In the genomic region with DNA sequence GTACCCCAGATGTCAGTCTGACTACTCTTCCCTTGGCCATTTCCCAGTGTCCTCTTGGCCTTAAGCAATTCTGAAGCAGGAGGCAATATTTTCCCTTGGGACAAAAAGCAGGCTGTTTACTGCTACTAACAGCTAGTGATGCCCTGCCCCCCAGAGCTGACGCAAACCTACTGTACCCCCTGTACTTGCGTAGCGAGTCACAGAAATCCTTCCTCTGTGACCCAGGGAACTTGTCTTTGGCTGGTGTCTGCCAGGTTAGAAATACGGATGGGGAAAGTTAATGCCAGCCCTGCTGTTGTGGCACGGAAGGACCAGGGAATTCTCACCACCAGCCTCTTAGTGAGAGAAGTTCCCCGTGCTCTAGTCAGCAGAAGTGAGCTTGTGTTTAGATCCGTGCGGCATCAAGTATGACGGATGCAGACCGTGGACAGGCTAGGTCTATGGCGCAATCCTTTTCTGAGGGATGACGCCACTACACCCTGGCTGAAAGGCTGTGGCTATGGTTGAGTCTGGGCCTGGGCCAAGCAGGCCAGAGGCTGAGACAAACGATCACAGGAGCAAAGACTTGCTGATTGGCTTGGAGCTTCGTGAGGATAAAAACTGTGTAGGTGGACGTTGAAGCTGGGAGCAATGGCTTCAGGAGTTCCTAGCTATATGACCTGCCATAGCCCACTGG, we compare ENCODE assay signal across 18 mouse cellular contexts. TPM values are rescaled to one million over a fixed set of nuclear protein-coding genes. Genes with fewer than 3 reads are reported as not detected.
A peak's percentile ranks its signal among the peaks of the same experiment; 100 is the strongest.
DNase-seq lines count a peak whose midpoint lies in the region; ATAC-seq and TF ChIP-seq lines count a peak whose summit lies in the region.
"Had no signal": no experiment of that assay in that cellular context is flagged by ENCODE, and none has a peak within 500 bp of the region (broad histone marks: within the 10 kb centered on the region; RNA-seq: fewer than 3 reads in every experiment).

No protein-coding gene starts in this region.

- 0 out of 2 replicates have a peak overlapping the region, but pooled peaks have one; percentile 32 for H3K9ac ChIP-seq in embryonic facial prominence, embryonic 13.5 days
- H3K9ac ChIP-seq in midbrain, postnatal 0 days (replicated peaks; ENCODE audit: low read length, poor library complexity, severe bottlenecking): no peak overlapping the region
- H3K9ac ChIP-seq: forebrain, embryonic 13.5 days; neural tube, embryonic 15.5 days had no signal

- no peak overlapping the region for H3ac ChIP-seq in C2C12 (ENCODE audit: control insufficient read depth, insufficient read length, low read depth)

- 85% methylated on average over 15 of the region's 15 CpGs for WGBS in embryonic facial prominence, embryonic 13.5 days
- 89% methylated on average over 15 of the region's 15 CpGs for WGBS in embryonic facial prominence, embryonic 10.5 days
- WGBS in midbrain, postnatal 0 days: 90% methylated on average over 15 of the region's 15 CpGs

- no peaks in the 10 kb centered on the region for H3K79me3 ChIP-seq in C2C12 (ENCODE audit: low read depth)

- ATAC-seq in embryonic facial prominence, embryonic 13.5 days (ENCODE audit: insufficient number of reproducible peaks, insufficient read depth, low FRiP score, low TSS enrichment, low read depth): no peak
- no peak for ATAC-seq in midbrain, postnatal 0 days (ENCODE audit: low FRiP score)
- ATAC-seq: forebrain, embryonic 13.5 days; intestine, postnatal 0 days had no signal

- H3K9me3 ChIP-seq in embryonic facial prominence, embryonic 13.5 days: no peaks in the 10 kb centered on the region
- H3K9me3 ChIP-seq in embryonic facial prominence, embryonic 10.5 days: no peaks in the 10 kb centered on the region
- no peaks in the 10 kb centered on the region for H3K9me3 ChIP-seq in midbrain, postnatal 0 days (ENCODE audit: low read length)
- H3K9me3 ChIP-seq: forebrain, embryonic 13.5 days; G1E; heart, embryonic 10.5 days; neural tube, embryonic 15.5 days had no signal

- no peaks in the 10 kb centered on the region for H3K79me2 ChIP-seq in C2C12 (ENCODE audit: control insufficient read depth, insufficient read depth)

- H3K4me1 ChIP-seq in embryonic facial prominence, embryonic 13.5 days: no peaks in the 10 kb centered on the region
- H3K4me1 ChIP-seq in embryonic facial prominence, embryonic 10.5 days: no peaks in the 10 kb centered on the region
- no peaks in the 10 kb centered on the region for H3K4me1 ChIP-seq in midbrain, postnatal 0 days (ENCODE audit: insufficient read depth, low read length)
- H3K4me1 ChIP-seq: forebrain, embryonic 13.5 days; heart, embryonic 10.5 days; neural tube, embryonic 15.5 days had no signal

- no peaks in the 10 kb centered on the region for H3K27me3 ChIP-seq in embryonic facial prominence, embryonic 13.5 days
- no peaks in the 10 kb centered on the region for H3K27me3 ChIP-seq in embryonic facial prominence, embryonic 10.5 days (replicated peaks; ENCODE audit: low read depth, poor library complexity, severe bottlenecking)
- peaks cover 37% of the 10 kb centered on the region for H3K27me3 ChIP-seq in C2C12 (ENCODE audit: control insufficient read depth, insufficient read depth, insufficient read length)
- no peaks in the 10 kb centered on the region for H3K27me3 ChIP-seq in midbrain, postnatal 0 days (ENCODE audit: insufficient read depth, low read length)
- H3K27me3 ChIP-seq: forebrain, embryonic 13.5 days; neural tube, embryonic 15.5 days had no signal

- H3K4me3 ChIP-seq in embryonic facial prominence, embryonic 13.5 days: no peak overlapping the region
- H3K4me3 ChIP-seq in embryonic facial prominence, embryonic 10.5 days: no peak overlapping the region
- no peak overlapping the region for H3K4me3 ChIP-seq in C2C12 (ENCODE audit: insufficient read depth, poor library complexity, severe bottlenecking)
- H3K4me3 ChIP-seq in midbrain, postnatal 0 days (ENCODE audit: low read depth, low read length): no peak overlapping the region
- H3K4me3 ChIP-seq: forebrain, embryonic 13.5 days; heart, embryonic 10.5 days; neural tube, embryonic 15.5 days had no signal

- no peak for TF ChIP-seq CTCF in C2C12 (IDR thresholded peaks at IDR 0.05; ENCODE audit: control insufficient read depth, insufficient read depth, insufficient read length)
- no peak for TF ChIP-seq CTCF in midbrain, postnatal 0 days (IDR thresholded peaks at IDR 0.05)

- H3K4me2 ChIP-seq in embryonic facial prominence, embryonic 13.5 days: no peak overlapping the region
- H3K4me2 ChIP-seq in midbrain, postnatal 0 days (ENCODE audit: low read depth, low read length, poor library complexity, severe bottlenecking): no peak overlapping the region
- H3K4me2 ChIP-seq: forebrain, embryonic 13.5 days; neural tube, embryonic 15.5 days had no signal

- no peak for DNase-seq in embryonic facial prominence, embryonic 10.5 days (ENCODE audit: low spot score)
- DNase-seq in gonadal fat pad, adult 2 months (ENCODE audit: low read depth): peak; percentile 59
- DNase-seq in lung, postnatal 14 days: peak; percentile 30
- DNase-seq in embryo, embryonic 10 days (ENCODE audit: low spot score): no peak
- DNase-seq in B cell, adult 2 months: no peak
- DNase-seq in midbrain, postnatal 0 days (ENCODE audit: low spot score): no peak
- DNase-seq: cerebellum, postnatal 25 days; kidney, postnatal 14 days; right cerebral cortex, adult 18-20 months had no signal

- no peaks in the 10 kb centered on the region for H3K36me3 ChIP-seq in embryonic facial prominence, embryonic 13.5 days
- no peaks in the 10 kb centered on the region for H3K36me3 ChIP-seq in embryonic facial prominence, embryonic 10.5 days (replicated peaks)
- no peaks in the 10 kb centered on the region for H3K36me3 ChIP-seq in C2C12 (ENCODE audit: control insufficient read depth, insufficient read depth)
- H3K36me3 ChIP-seq in midbrain, postnatal 0 days (ENCODE audit: insufficient read depth, low read length): no peaks in the 10 kb centered on the region
- H3K36me3 ChIP-seq: G1E; heart, embryonic 10.5 days; neural tube, embryonic 15.5 days had no signal

- H3K27ac ChIP-seq in embryonic facial prominence, embryonic 13.5 days: no peak overlapping the region
- H3K27ac ChIP-seq in embryonic facial prominence, embryonic 10.5 days (replicated peaks): no peak overlapping the region
- H3K27ac ChIP-seq in midbrain, postnatal 0 days (ENCODE audit: low read depth, low read length): no peak overlapping the region
- H3K27ac ChIP-seq: forebrain, embryonic 13.5 days; heart, embryonic 10.5 days; neural tube, embryonic 15.5 days had no signal

TF ChIP-seq in C2C12, 6 proteins besides CTCF, POLR2A, EP300 and RAD21:
- TF ChIP-seq CEBPB (IDR thresholded peaks at IDR 0.05; ENCODE audit: low read depth): peak; percentile 93
- no peak for TF ChIP-seq FOSL1 (IDR thresholded peaks at IDR 0.05; ENCODE audit: insufficient read depth, low read length, poor library complexity, severe bottlenecking)
- no peak for TF ChIP-seq MAX (IDR thresholded peaks at IDR 0.05)

RNA-seq across cellular contexts. Expression of gene Pim3, which starts 40.4 kb away (rescaled TPM):
- 48.7 and 52.9 TPM in 2 replicates for polyA plus RNA-seq in embryonic facial prominence, embryonic 13.5 days (2015; fragmentation: Nextera tagmentation; extraction: Ambion mirVana)
- 43.6 and 49.0 TPM in 2 replicates for polyA plus RNA-seq in embryonic facial prominence, embryonic 10.5 days (2016; fragmentation: Nextera tagmentation; extraction: Ambion mirVana)
- 68.3 TPM for polyA plus RNA-seq in C2C12 (2012; fragmentation: generic; extraction: Trizol)
- 51.8 and 58.9 TPM in 2 replicates for polyA plus RNA-seq in gonadal fat pad, adult 2 months (2012; rRNA removed)
- 78.0 and 95.4 TPM in 2 replicates for total RNA-seq in midbrain, postnatal 0 days (2014; rRNA removed)
- 69.1 and 72.5 TPM in 2 replicates for polyA plus RNA-seq in midbrain, postnatal 0 days (2015; fragmentation: Nextera tagmentation; extraction: Ambion mirVana)

RNA-seq across cellular contexts. Expression of gene Ttll8, which starts 51.9 kb away (rescaled TPM):
- polyA plus RNA-seq in embryonic facial prominence, embryonic 13.5 days (2015; fragmentation: Nextera tagmentation; extraction: Ambion mirVana): not detected in 2 replicates
- not detected in 2 replicates for polyA plus RNA-seq in embryonic facial prominence, embryonic 10.5 days (2016; fragmentation: Nextera tagmentation; extraction: Ambion mirVana)
- not detected for polyA plus RNA-seq in C2C12 (2012; fragmentation: generic; extraction: Trizol)
- 0.45 and 0.82 TPM in 2 replicates for polyA plus RNA-seq in gonadal fat pad, adult 2 months (2012; rRNA removed)
- 3.3 TPM in 1 of 2 replicates, not detected in the other for total RNA-seq in midbrain, postnatal 0 days (2014; rRNA removed)
- 0.26 and 0.35 TPM in 2 replicates for polyA plus RNA-seq in midbrain, postnatal 0 days (2015; fragmentation: Nextera tagmentation; extraction: Ambion mirVana)
- total RNA-seq: gastrocnemius, adult 18-20 months; hematopoietic stem cell, adult 5-6 weeks had no signal
- polyA plus RNA-seq: forebrain, embryonic 13.5 days; G1E; heart, embryonic 10.5 days; intestine, postnatal 0 days had no signal

Comparison
In these comparisons a context has a peak if more than half of its experiments do, and no peak if none do; other contexts are left out.
1. DNase-seq: peak in gonadal fat pad, adult 2 months (single experiment) and lung, postnatal 14 days (single experiment); none in embryonic facial prominence, embryonic 10.5 days (single experiment), embryo, embryonic 10 days (single experiment), B cell, adult 2 months (0 of 2) and midbrain, postnatal 0 days (single experiment).